Mouse (Mus musculus) ZHBTc4 (cell line): ENCODE measurements around the gene Mfsd4b5.
A peak's percentile ranks its signal among the peaks of the same experiment; 100 is the strongest.
"Not testable (repeated sequence)": the region's sequence is repeated elsewhere in the genome, so short reads cannot be mapped to it uniquely, and the experiment has no call there.

Experiments
- DNase-seq: peaks from one replicate; pipeline ENCODE4 v3.0.0-alpha.2; 2011; ENCODE audit warnings: low read depth, low spot score

The Mfsd4b5 gene

GRCm38 (mm10) chr10:39967512-39967911 is 18.9 kb downstream of the Mfsd4b5 start:
- DNase-seq, result peak; percentile 69

GRCm38 (mm10) chr10:39961906-39962305 is 24.5 kb downstream of the Mfsd4b5 start:
- DNase-seq, result no peak

GRCm38 (mm10) chr10:39960441-39960822 is 26.0 kb downstream of the Mfsd4b5 start:
- no peak for DNase-seq

GRCm38 (mm10) chr10:39959761-39960440 is 26.5 kb downstream of the Mfsd4b5 start, which contains the start of gene Mfsd4b3:
TSS of gene Mfsd4b3 (minus strand) at chr10:39960153.
- DNase-seq, result peak; percentile 98

GRCm38 (mm10) chr10:39958266-39958665 is 28.2 kb downstream of the Mfsd4b5 start:
- DNase-seq, result no peak

GRCm38 (mm10) chr10:39956340-39956878 is 30.0 kb downstream of the Mfsd4b5 start:
- DNase-seq, result no peak

- DNase-seq, result no peak
These were observed 31.3 kb downstream of the Mfsd4b5 start for GRCm38 (mm10) chr10:39955163-39955562.

GRCm38 (mm10) chr10:39949377-39949954 is 37.0 kb downstream of the Mfsd4b5 start:
- DNase-seq, result no peak

- not testable (repeated sequence) for DNase-seq
These were observed 39.3 kb downstream of the Mfsd4b5 start for GRCm38 (mm10) chr10:39947195-39947594.

GRCm38 (mm10) chr10:39936553-39936952 is 49.9 kb downstream of the Mfsd4b5 start:
- DNase-seq, result no peak

GRCm38 (mm10) chr10:39926616-39927139 is 59.8 kb downstream of the Mfsd4b5 start, which contains the start of gene Mfsd4b2:
TSS of gene Mfsd4b2 (minus strand) at chr10:39926923.
- DNase-seq, result peak; percentile 35

GRCm38 (mm10) chr10:39924556-39924955 is 61.9 kb downstream of the Mfsd4b5 start:
- DNase-seq, result not testable (repeated sequence)

- DNase-seq, result no peak
These were observed 73.8 kb downstream of the Mfsd4b5 start for GRCm38 (mm10) chr10:39912616-39913015.

GRCm38 (mm10) chr10:39908768-39909441 is 77.5 kb downstream of the Mfsd4b5 start:
- peak; percentile 8 for DNase-seq
